Comparison of ENCODE assay signal across 15 mouse cellular contexts in genomic region chr1:159888611-159889010, GRCm38 (mm10).
DNase-seq lines count a peak whose midpoint lies in the region; TF ChIP-seq lines count a peak whose summit lies in the region.
"Had no signal": no experiment of that assay in that cellular context is flagged by ENCODE, and none has a peak within 500 bp of the region (broad histone marks: within the 10 kb centered on the region; RNA-seq: fewer than 3 reads in every experiment).

No protein-coding gene starts in this region.

- peak overlapping the region; percentile 29; the same call in 1 of the 2 replicates for H3K27ac ChIP-seq in olfactory bulb, adult 2 months (ENCODE audit: insufficient read depth, low read depth, low read length)
- H3K27ac ChIP-seq: hindbrain, embryonic 15.5 days; limb, embryonic 12.5 days; liver, embryonic 12.5 days had no signal

- TF ChIP-seq CTCF in olfactory bulb, adult 2 months (IDR thresholded peaks at IDR 0.05; ENCODE audit: insufficient read depth, low read depth, low read length), result no peak

- no peak overlapping the region for H3K4me3 ChIP-seq in olfactory bulb, adult 2 months (ENCODE audit: insufficient read depth, low read depth, low read length)
- H3K4me3 ChIP-seq: hindbrain, embryonic 15.5 days; limb, embryonic 12.5 days; liver, embryonic 12.5 days had no signal

- no peak for TF ChIP-seq POLR2A in olfactory bulb, adult 2 months (IDR thresholded peaks at IDR 0.05; ENCODE audit: insufficient read depth, low read depth, low read length)

- peak; percentile 46 to 64 for DNase-seq in cerebellum, postnatal 25 days
- no peak for DNase-seq in cerebellum, adult 9-11 months
- DNase-seq in layer of hippocampus, adult 9-11 months, result peak; percentile 25
- no peak for DNase-seq in layer of hippocampus, postnatal 36 days
- DNase-seq in adipocyte (ENCODE audit: low spot score), result peak; percentile 71
- no peak for DNase-seq in embryo, embryonic 11 days
- no peak for DNase-seq in urinary bladder, adult 2 months (ENCODE audit: low spot score)
- DNase-seq: cerebellum, adult 9-10 months; kidney, adult 18-20 months; kidney, postnatal 14 days; thymus, postnatal 25 days had no signal

- H3K4me1 ChIP-seq in olfactory bulb, adult 2 months (ENCODE audit: control insufficient read depth, insufficient read depth, low read length), result peaks cover 5% of the 10 kb centered on the region
- H3K4me1 ChIP-seq: hindbrain, embryonic 15.5 days; limb, embryonic 12.5 days; liver, embryonic 12.5 days had no signal

- WGBS in olfactory bulb, adult 2 months, result 86% methylated on average over 5 of the region's 5 CpGs

Comparison
In these comparisons a context has a peak if more than half of its experiments do, and no peak if none do; other contexts are left out.
1. DNase-seq: peak in cerebellum, postnatal 25 days (2 of 2), layer of hippocampus, adult 9-11 months (single experiment) and adipocyte (single experiment); none in cerebellum, adult 9-11 months (single experiment), layer of hippocampus, postnatal 36 days (0 of 2), embryo, embryonic 11 days (single experiment) and urinary bladder, adult 2 months (single experiment).